Mouse (Mus musculus): Measurements from ENCODE around the gene Trim10. TPM values are rescaled to one million over a fixed set of nuclear protein-coding genes. Genes with fewer than 3 reads are reported as not detected.
"Not testable (repeated sequence)": the region's sequence is repeated elsewhere in the genome, so short reads cannot be mapped to it uniquely, and the experiment has no call there.

Gene Trim10
- polyA plus RNA-seq (2015; fragmentation: Nextera tagmentation; extraction: Ambion mirVana), result 1.8 and 4.7 TPM in 2 replicates

GRCm38 (mm10) chr17:36869284-36869954, at the start of gene Trim10:
Gene Trim10 (plus strand): TSS chr17:36869574.
- no peak within 1 kb of the TSS for H3K9ac ChIP-seq
- ATAC-seq (ENCODE audit: insufficient number of reproducible peaks, insufficient read depth, low FRiP score, low TSS enrichment, low read depth), result no peak
- H3K4me2 ChIP-seq, result no peak within 1 kb of the TSS
- H3K9me3 ChIP-seq, result no peaks in the 10 kb centered on the region
- H3K27me3 ChIP-seq, result peaks cover 32% of the 10 kb centered on the region
- H3K4me3 ChIP-seq, result no peak within 1 kb of the TSS
- H3K27ac ChIP-seq, result no peak within 1 kb of the TSS
- 73% methylated on average over 4 of the region's 4 CpGs for WGBS
- 0 out of 2 replicates have a peak, but pooled peaks cover 7% of the 10 kb centered on the region for H3K4me1 ChIP-seq
- no peaks in the 10 kb centered on the region for H3K36me3 ChIP-seq

- Histone ChIP-seq H3K4me3 (no peak overlapping the region), H3K4me2 (no peak overlapping the region), H3K4me1 (no peaks in the 10 kb centered on the region), H3K27ac (no peak overlapping the region), H3K9ac (no peak overlapping the region), H3K9me3 (no peaks in the 10 kb centered on the region), H3K27me3 (no peaks in the 10 kb centered on the region), H3K36me3 (no peaks in the 10 kb centered on the region)
- ATAC-seq (ENCODE audit: insufficient number of reproducible peaks, insufficient read depth, low FRiP score, low TSS enrichment, low read depth), result no peak
These were observed 45.4 kb upstream of the Trim10 start for GRCm38 (mm10) chr17:36824005-36824404.

- 23% methylated on average over 4 of the region's 4 CpGs for WGBS
- no peak overlapping the region for H3K4me2 ChIP-seq
- no peak overlapping the region for H3K4me3 ChIP-seq
- no peak overlapping the region for H3K9ac ChIP-seq
- H3K36me3 ChIP-seq, result no peaks in the 10 kb centered on the region
- H3K4me1 ChIP-seq, result no peaks in the 10 kb centered on the region
- no peak overlapping the region for H3K27ac ChIP-seq
- peaks cover 4% of the 10 kb centered on the region; the same call in 1 of the 2 replicates for H3K27me3 ChIP-seq
- no peak for ATAC-seq (ENCODE audit: insufficient number of reproducible peaks, insufficient read depth, low FRiP score, low TSS enrichment, low read depth)
- H3K9me3 ChIP-seq, result no peaks in the 10 kb centered on the region
These were observed 43.8 kb upstream of the Trim10 start for GRCm38 (mm10) chr17:36825525-36825924.

- H3K4me3 ChIP-seq; H3K4me1 ChIP-seq; H3K9me3 ChIP-seq; H3K27me3 ChIP-seq; H3K27ac ChIP-seq; H3K36me3 ChIP-seq; H3K9ac ChIP-seq; ATAC-seq (ENCODE audit: insufficient number of reproducible peaks, insufficient read depth, low FRiP score, low TSS enrichment, low read depth): not testable (repeated sequence)
- 0 out of 2 replicates have a peak overlapping the region, but pooled peaks have one; percentile 28 for H3K4me2 ChIP-seq
- 14% methylated on average over 5 of the region's 5 CpGs for WGBS
These were observed 43.4 kb upstream of the Trim10 start for GRCm38 (mm10) chr17:36826002-36826401.

- no peak overlapping the region for H3K9ac ChIP-seq
- no peaks in the 10 kb centered on the region for H3K4me1 ChIP-seq
- H3K36me3 ChIP-seq, result no peaks in the 10 kb centered on the region
- H3K27ac ChIP-seq, result no peak overlapping the region
- no peak overlapping the region for H3K4me2 ChIP-seq
- peaks cover 4% of the 10 kb centered on the region; the same call in 1 of the 2 replicates for H3K27me3 ChIP-seq
- H3K4me3 ChIP-seq, result no peak overlapping the region
- H3K9me3 ChIP-seq, result no peaks in the 10 kb centered on the region
- WGBS, result 87% methylated on average over 2 of the region's 2 CpGs
- no peak for ATAC-seq (ENCODE audit: insufficient number of reproducible peaks, insufficient read depth, low FRiP score, low TSS enrichment, low read depth)
These were observed 40.9 kb upstream of the Trim10 start for GRCm38 (mm10) chr17:36828488-36828887.

GRCm38 (mm10) chr17:36830470-36830869, 38.9 kb upstream of the Trim10 start:
- H3K27me3 ChIP-seq, result peaks cover 4% of the 10 kb centered on the region; the same call in 1 of the 2 replicates

GRCm38 (mm10) chr17:36832694-36833093, 36.7 kb upstream of the Trim10 start:
- Histone ChIP-seq H3K27ac (no peak overlapping the region), H3K4me1 (peaks cover 11% of the 10 kb centered on the region), H3K4me3 (no peak overlapping the region), H3K27me3 (peaks cover 4% of the 10 kb centered on the region; the same call in 1 of the 2 replicates), H3K36me3 (no peaks in the 10 kb centered on the region), H3K4me2 (no peak overlapping the region), H3K9me3 (no peaks in the 10 kb centered on the region), H3K9ac (no peak overlapping the region)
- no peak for ATAC-seq (ENCODE audit: insufficient number of reproducible peaks, insufficient read depth, low FRiP score, low TSS enrichment, low read depth)
- 58% methylated on average over 4 of the region's 4 CpGs for WGBS

More at GRCm38 (mm10) chr17:36830470-36830869, 38.9 kb upstream of the Trim10 start:
- Histone ChIP-seq H3K9me3 (no peaks in the 10 kb centered on the region), H3K27ac (no peak overlapping the region), H3K36me3 (no peaks in the 10 kb centered on the region), H3K9ac (no peak overlapping the region), H3K4me1 (no peaks in the 10 kb centered on the region), H3K4me2 (no peak overlapping the region), H3K4me3 (no peak overlapping the region)
- ATAC-seq (ENCODE audit: insufficient number of reproducible peaks, insufficient read depth, low FRiP score, low TSS enrichment, low read depth), result no peak
- whole genome bisulfite sequencing, result 77% methylated on average over 3 of the region's 3 CpGs

- H3K4me2 ChIP-seq, result peak overlapping the region; percentile 64
- ATAC-seq (ENCODE audit: insufficient number of reproducible peaks, insufficient read depth, low FRiP score, low TSS enrichment, low read depth), result no peak
- H3K4me3 ChIP-seq, result peak overlapping the region; percentile 66
These were observed 33.6 kb upstream of the Trim10 start for GRCm38 (mm10) chr17:36835591-36836426.

GRCm38 (mm10) chr17:36836427-36836812, 33.0 kb upstream of the Trim10 start:
- 12% methylated on average over 3 of the region's 3 CpGs for WGBS
- Histone ChIP-seq H3K4me3 (peak overlapping the region; percentile 66), H3K9me3 (no peaks in the 10 kb centered on the region), H3K27ac (peak overlapping the region; percentile 92), H3K4me2 (peak overlapping the region; percentile 64), H3K27me3 (no peaks in the 10 kb centered on the region), H3K4me1 (peaks cover 16% of the 10 kb centered on the region), H3K36me3 (0 out of 2 replicates have a peak, but pooled peaks cover 3% of the 10 kb centered on the region), H3K9ac (peak overlapping the region; percentile 88)
- no peak for ATAC-seq (ENCODE audit: insufficient number of reproducible peaks, insufficient read depth, low FRiP score, low TSS enrichment, low read depth)

More at GRCm38 (mm10) chr17:36835591-36836426, 33.6 kb upstream of the Trim10 start:
- Histone ChIP-seq H3K27ac (peak overlapping the region; percentile 92), H3K9me3 (no peaks in the 10 kb centered on the region), H3K27me3 (no peaks in the 10 kb centered on the region), H3K9ac (no peak overlapping the region), H3K36me3 (0 out of 2 replicates have a peak, but pooled peaks cover 3% of the 10 kb centered on the region), H3K4me1 (peaks cover 16% of the 10 kb centered on the region)
- 34% methylated on average over 12 of the region's 12 CpGs for WGBS

GRCm38 (mm10) chr17:36836874-36837647, 32.3 kb upstream of the Trim10 start, which contains the start of gene Trim26:
Gene Trim26 (plus strand): TSS chr17:36837134.
- Histone ChIP-seq H3K27me3 (no peaks in the 10 kb centered on the region), H3K4me3 (peak within 1 kb of the TSS; percentile 66), H3K36me3 (0 out of 2 replicates have a peak, but pooled peaks cover 3% of the 10 kb centered on the region), H3K4me1 (peaks cover 16% of the 10 kb centered on the region), H3K9me3 (no peaks in the 10 kb centered on the region), H3K27ac (peak within 1 kb of the TSS; percentile 92), H3K9ac (peak within 1 kb of the TSS; percentile 88), H3K4me2 (peak within 1 kb of the TSS; percentile 64)
- ATAC-seq (ENCODE audit: insufficient number of reproducible peaks, insufficient read depth, low FRiP score, low TSS enrichment, low read depth), result peak; percentile 98
- under 1% methylated on average over 58 of the region's 58 CpGs for WGBS

- 88% methylated on average over 5 of the region's 5 CpGs for WGBS
- Histone ChIP-seq H3K27ac (no peak overlapping the region), H3K9ac (no peak overlapping the region), H3K4me3 (no peak overlapping the region), H3K27me3 (no peaks in the 10 kb centered on the region), H3K9me3 (no peaks in the 10 kb centered on the region), H3K4me2 (no peak overlapping the region), H3K36me3 (peaks cover 6% of the 10 kb centered on the region; the same call in 1 of the 2 replicates), H3K4me1 (peaks cover 21% of the 10 kb centered on the region)
- ATAC-seq (ENCODE audit: insufficient number of reproducible peaks, insufficient read depth, low FRiP score, low TSS enrichment, low read depth), result no peak
These were observed 30.4 kb upstream of the Trim10 start for GRCm38 (mm10) chr17:36839001-36839400.

All from embryonic facial prominence, embryonic 13.5 days (tissue).